Comparison of ENCODE assay signal across 17 mouse cellular contexts in the genomic region with DNA sequence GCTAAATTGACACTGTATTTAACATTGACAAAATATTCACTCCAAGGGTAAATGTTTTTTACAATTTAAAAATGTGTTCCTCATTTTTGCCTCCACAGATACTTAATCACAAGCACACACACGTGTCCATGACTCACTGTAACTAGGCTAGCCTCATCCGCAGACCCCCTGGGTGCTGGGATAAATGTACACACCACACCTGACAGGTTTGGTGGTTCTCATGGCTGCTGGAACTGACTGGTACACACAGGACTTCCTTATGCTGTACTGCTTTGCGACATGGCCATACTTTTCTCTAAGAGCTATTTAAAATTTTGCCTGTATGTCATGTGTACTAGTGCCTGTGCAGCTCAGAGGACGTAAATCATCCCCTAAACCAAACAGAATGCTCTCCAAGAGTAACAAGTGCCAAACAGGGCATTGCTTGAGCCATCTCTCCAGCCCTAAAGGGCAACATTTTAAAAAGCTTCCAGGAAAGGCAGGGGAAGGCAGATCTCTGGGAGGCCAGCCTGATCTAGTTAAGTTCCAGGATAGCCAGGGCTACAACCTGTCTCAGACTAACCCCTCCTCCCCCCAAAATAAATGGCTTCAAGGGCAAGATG. TPM values are rescaled to one million over a fixed set of nuclear protein-coding genes. Genes with fewer than 3 reads are reported as not detected.
DNase-seq lines count a peak whose midpoint lies in the region; TF ChIP-seq lines count a peak whose summit lies in the region.
"Had no signal": no experiment of that assay in that cellular context is flagged by ENCODE, and none has a peak within 500 bp of the region (broad histone marks: within the 10 kb centered on the region; RNA-seq: fewer than 3 reads in every experiment).

No protein-coding gene starts in this region.

- no peak overlapping the region for H3K4me2 ChIP-seq in myocyte (ENCODE audit: low read depth)
- H3K4me2 ChIP-seq: embryonic facial prominence, embryonic 12.5 days; forebrain, embryonic 15.5 days; heart, embryonic 12.5 days; hindbrain, embryonic 14.5 days had no signal

- TF ChIP-seq POLR2A in myocyte (IDR thresholded peaks at IDR 0.05; ENCODE audit: insufficient read length, low read depth): no peak

- H3K27me3 ChIP-seq in myocyte (ENCODE audit: control insufficient read depth, insufficient read depth, insufficient read length): no peaks in the 10 kb centered on the region
- H3K27me3 ChIP-seq: CH12.LX; embryonic facial prominence, embryonic 12.5 days; forebrain, embryonic 15.5 days; heart, embryonic 12.5 days had no signal

- H3ac ChIP-seq in myocyte (ENCODE audit: control insufficient read depth, insufficient read length): no peak overlapping the region

- H3K36me3 ChIP-seq in myocyte (ENCODE audit: control insufficient read depth, insufficient read depth): peaks cover 28% of the 10 kb centered on the region

- no peak overlapping the region for H3K4me3 ChIP-seq in gastrocnemius, adult 2 months
- no peak overlapping the region for H3K4me3 ChIP-seq in myocyte
- H3K4me3 ChIP-seq: embryonic facial prominence, embryonic 12.5 days; forebrain, embryonic 15.5 days; heart, embryonic 12.5 days; hindbrain, embryonic 10.5 days had no signal

- H3K79me2 ChIP-seq in myocyte (ENCODE audit: control insufficient read depth, insufficient read depth): peaks cover 11% of the 10 kb centered on the region

- no peak for TF ChIP-seq CTCF in gastrocnemius, adult 2 months (IDR thresholded peaks at IDR 0.05)

- intact Hi-C loops in gastrocnemius, adult 2 months (cut with DNase I): no loop called here

- peak overlapping the region; percentile 63; the same call in 1 of the 2 replicates for H3K27ac ChIP-seq in gastrocnemius, adult 2 months
- H3K27ac ChIP-seq: embryonic facial prominence, embryonic 12.5 days; forebrain, embryonic 15.5 days; hindbrain, embryonic 10.5 days; hindbrain, embryonic 14.5 days had no signal

- DNase-seq in gastrocnemius, adult 2 months: no peak
- no peak for DNase-seq in gastrocnemius, postnatal 25 days
- DNase-seq in B cell, adult 2 months: peak; percentile 20 to 24
- DNase-seq in adipocyte (ENCODE audit: low spot score): peak; percentile 55
- DNase-seq in ovary, postnatal 36 days (ENCODE audit: low spot score): no peak
- DNase-seq in right cerebral cortex, postnatal 4 days: no peak
- DNase-seq: adrenal gland, postnatal 14 days; cerebellum, adult 2 months; cerebellum, postnatal 10 days; gastrocnemius, postnatal 14 days had no signal

TF ChIP-seq in myocyte, 11 proteins besides CTCF, POLR2A, EP300 and RAD21:
- TF ChIP-seq SRF (IDR thresholded peaks at IDR 0.05; ENCODE audit: control insufficient read depth, insufficient read length, low read depth): no peak
- TF ChIP-seq POLR2AphosphoS2 (IDR thresholded peaks at IDR 0.05; ENCODE audit: insufficient read length, low read depth): peak; percentile 76

RNA-seq across cellular contexts. Expression of a gene that starts 7.4 kb away (rescaled TPM):
- 10 to 100 TPM; 19.9 to 38.1 TPM for total RNA-seq in gastrocnemius, adult 2 months (2021)
- 10 to 100 TPM; 30.2 to 38.5 TPM for total RNA-seq in gastrocnemius, postnatal 25 days (2021)
- polyA plus RNA-seq in myocyte (2012; fragmentation: generic; extraction: Trizol): 120 TPM

RNA-seq across cellular contexts. Expression of a gene that starts 25.1 kb away (rescaled TPM):
- total RNA-seq in gastrocnemius, adult 2 months (2021): 10 to 100 TPM in 1 of 2 experiments, 1 to 10 TPM in 1; 9.7 to 12.3 TPM
- total RNA-seq in gastrocnemius, postnatal 25 days (2021): 1 to 10 TPM; 9.5 to 9.8 TPM
- polyA plus RNA-seq in myocyte (2012; fragmentation: generic; extraction: Trizol): 16.4 TPM

RNA-seq across cellular contexts. Expression of a gene that starts 37.8 kb away (rescaled TPM):
- total RNA-seq in gastrocnemius, adult 2 months (2021): 10 to 100 TPM; 56.4 to 62.8 TPM
- total RNA-seq in gastrocnemius, postnatal 25 days (2021): 10 to 100 TPM; 59.2 to 63.4 TPM
- 21.4 TPM for polyA plus RNA-seq in myocyte (2012; fragmentation: generic; extraction: Trizol)

Comparison
In these comparisons a context has a peak if more than half of its experiments do, and no peak if none do; other contexts are left out.
1. DNase-seq: peak in B cell, adult 2 months (2 of 2) and adipocyte (single experiment); none in gastrocnemius, adult 2 months (single experiment), gastrocnemius, postnatal 25 days (single experiment), ovary, postnatal 36 days (single experiment) and right cerebral cortex, postnatal 4 days (single experiment).